Mouse (Mus musculus) thymus, adult 18-20 months (tissue): ENCODE results near the gene Rhov.

ENCODE experiments used
- DNase-seq, 2 experiments: peaks; one replicate each; pipeline ENCODE4 v3.0.0; 2022; ENCODE audit warnings: mixed read lengths in 2 of 2

The Rhov gene

GRCm38 (mm10) chr2:119270643-119271331 is at the start of gene Rhov:
TSS of gene Rhov (minus strand) at chr2:119271272.
- peak; percentile 56 to 60 for DNase-seq

- no peak for DNase-seq
These were observed 49.5 kb upstream of the Rhov start for GRCm38 (mm10) chr2:119320571-119320970.

GRCm38 (mm10) chr2:119318043-119318710 is 47.1 kb upstream of the Rhov start:
- no peak for DNase-seq

- no peak for DNase-seq
These were observed 43.8 kb upstream of the Rhov start for GRCm38 (mm10) chr2:119314742-119315310.

GRCm38 (mm10) chr2:119313780-119314479 is 42.9 kb upstream of the Rhov start:
- DNase-seq: no peak

- no peak for DNase-seq
These were observed 41.4 kb upstream of the Rhov start for GRCm38 (mm10) chr2:119312380-119312958.

- no peak for DNase-seq
These were observed 40.5 kb upstream of the Rhov start for GRCm38 (mm10) chr2:119311544-119311943.

- no peak for DNase-seq
These were observed 33.7 kb upstream of the Rhov start for GRCm38 (mm10) chr2:119304798-119305208.

GRCm38 (mm10) chr2:119304391-119304790 is 33.3 kb upstream of the Rhov start:
- DNase-seq: no peak

- DNase-seq: no peak
These were observed 31.8 kb upstream of the Rhov start for GRCm38 (mm10) chr2:119302876-119303275.

- peak; percentile 55 to 69 for DNase-seq
These were observed 29.9 kb upstream of the Rhov start for GRCm38 (mm10) chr2:119300819-119301493.

- peak; percentile 83 to 86 for DNase-seq
These were observed 29.1 kb upstream of the Rhov start for GRCm38 (mm10) chr2:119299981-119300818.

- no peak for DNase-seq
These were observed 27.8 kb upstream of the Rhov start for GRCm38 (mm10) chr2:119298839-119299238.

- peak; percentile 30 to 39 for DNase-seq
These were observed 27.3 kb upstream of the Rhov start for GRCm38 (mm10) chr2:119298330-119298729.

GRCm38 (mm10) chr2:119297506-119297905 is 26.4 kb upstream of the Rhov start:
- no peak for DNase-seq

GRCm38 (mm10) chr2:119296756-119297155 is 25.7 kb upstream of the Rhov start:
- DNase-seq: no peak

GRCm38 (mm10) chr2:119294411-119294810 is 23.3 kb upstream of the Rhov start:
- no peak for DNase-seq

- DNase-seq: no peak
These were observed 22.8 kb upstream of the Rhov start for GRCm38 (mm10) chr2:119293776-119294390.

GRCm38 (mm10) chr2:119293311-119293710 is 22.2 kb upstream of the Rhov start:
- no peak for DNase-seq

- no peak for DNase-seq
These were observed 21.8 kb upstream of the Rhov start for GRCm38 (mm10) chr2:119292852-119293251.

- DNase-seq: no peak
These were observed 21.2 kb upstream of the Rhov start for GRCm38 (mm10) chr2:119292281-119292680.
